Mouse (Mus musculus): ENCODE results near the gene Lrrc43. TPM values are rescaled to one million over a fixed set of nuclear protein-coding genes. Genes with fewer than 3 reads are reported as not detected.

The Lrrc43 gene
- polyA plus RNA-seq, 1 experiment from 2014 or later, result not detected

DNA sequence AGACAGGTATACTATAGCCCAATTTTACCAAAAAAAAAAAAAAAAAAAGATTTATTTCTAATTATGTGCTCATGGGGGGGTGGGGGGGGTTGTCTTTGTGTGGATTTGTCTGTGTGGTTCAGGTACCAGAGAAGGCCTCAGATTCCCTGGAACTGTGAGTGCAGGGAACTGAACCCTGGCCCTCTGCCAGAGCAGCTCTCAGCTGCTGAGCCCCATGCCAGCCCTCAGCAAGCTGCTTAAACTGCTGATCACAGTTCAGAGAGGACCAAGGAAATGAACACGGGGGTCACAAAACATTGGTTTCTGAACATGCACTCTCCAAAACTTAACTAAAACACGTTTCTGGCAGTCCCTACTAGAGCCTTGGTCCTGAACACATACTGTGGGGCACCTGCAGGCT lies 67.3 kb downstream of the Lrrc43 start:
- no peak overlapping the region for H3K9ac ChIP-seq
- peaks cover 20% of the 10 kb centered on the region for H3K4me1 ChIP-seq (replicated peaks)
- no peaks in the 10 kb centered on the region for H3K27me3 ChIP-seq
- peak overlapping the region; percentile 19; the same call in 1 of the 2 replicates for H3K27ac ChIP-seq (replicated peaks)
- no peak for ATAC-seq (ENCODE audit: insufficient read depth)
- H3K9me3 ChIP-seq (replicated peaks), result no peaks in the 10 kb centered on the region
- WGBS (ENCODE audit: insufficient replicate concordance), result 61% methylated on average over 2 of the region's 2 CpGs
- H3K4me3 ChIP-seq (replicated peaks), result no peak overlapping the region
- H3K36me3 ChIP-seq (replicated peaks), result peaks cover 60% of the 10 kb centered on the region
- no peak overlapping the region for H3K4me2 ChIP-seq

Small RNA genes lying within 50 kb of the gene (microRNA-seq; reads per million reads assigned to microRNA genes)
- 1.8 reads per million for gene Mir7647

Other genes with a start within 250 kb of the Lrrc43 start
- gene Wdr66, start 237.2 kb upstream of the Lrrc43 start, polyA plus RNA-seq (2015; fragmentation: Nextera tagmentation; extraction: Ambion mirVana), result 0.14 TPM in 1 of 2 replicates, not detected in the other
- gene Bcl7a, start 145.5 kb upstream of the Lrrc43 start, polyA plus RNA-seq (2015; fragmentation: Nextera tagmentation; extraction: Ambion mirVana), result 5.6 and 5.9 TPM in 2 replicates
- 3.5 and 3.7 TPM in 2 replicates for gene Mlxip, start 94.5 kb upstream of the Lrrc43 start, polyA plus RNA-seq (2015; fragmentation: Nextera tagmentation; extraction: Ambion mirVana)
- 0.12 TPM in 1 of 2 replicates, not detected in the other for gene Il31, start 184 bp downstream of the Lrrc43 start, polyA plus RNA-seq (2015; fragmentation: Nextera tagmentation; extraction: Ambion mirVana)
- not detected in 2 replicates for gene B3gnt4, start 21.2 kb downstream of the Lrrc43 start, polyA plus RNA-seq (2015; fragmentation: Nextera tagmentation; extraction: Ambion mirVana)
- 51.6 and 54.9 TPM in 2 replicates for gene Diablo, start 34.9 kb downstream of the Lrrc43 start, polyA plus RNA-seq (2015; fragmentation: Nextera tagmentation; extraction: Ambion mirVana)
- gene Gm49027, start 36.2 kb downstream of the Lrrc43 start, polyA plus RNA-seq (2015; fragmentation: Nextera tagmentation; extraction: Ambion mirVana), result 0.09 TPM in 1 of 2 replicates, not detected in the other
- gene Vps33a, start 83.7 kb downstream of the Lrrc43 start, polyA plus RNA-seq (2015; fragmentation: Nextera tagmentation; extraction: Ambion mirVana), result 18.1 and 18.7 TPM in 2 replicates
- 10.8 and 11.9 TPM in 2 replicates for gene Clip1, start 195.3 kb downstream of the Lrrc43 start, polyA plus RNA-seq (2015; fragmentation: Nextera tagmentation; extraction: Ambion mirVana)
- gene Zcchc8, start 231.8 kb downstream of the Lrrc43 start, polyA plus RNA-seq (2015; fragmentation: Nextera tagmentation; extraction: Ambion mirVana), result 25.6 and 28.6 TPM in 2 replicates